Mouse (Mus musculus) heart, embryonic 11.5 days (tissue): ENCODE results near the gene 1110017D15Rik. TPM values are rescaled to one million over a fixed set of nuclear protein-coding genes. Genes with fewer than 3 reads are reported as not detected.

Experiments used
- ATAC-seq: fragments of 200-750 bp; cut with Nextera tagmentation; replicated peaks from 2 replicates; pipeline ENCODE4 v1.8.0; 2017; ENCODE audit warnings: moderate library complexity; ENCODE audit not compliant: insufficient number of reproducible peaks, low FRiP score, low TSS enrichment
- H3K27ac ChIP-seq: fragments of 300-500 bp; sonication (generic); 2 replicates; pipeline ENCODE4 v1.5.1; 2014; ENCODE audit warnings: mild to moderate bottlenecking, low read depth, low read length
- H3K27me3 ChIP-seq: fragments of 300-500 bp; sonication (generic); 2 replicates; pipeline ENCODE4 v1.6.1; 2014; ENCODE audit warnings: mild to moderate bottlenecking, low read length, mixed read lengths; ENCODE audit not compliant: control insufficient read depth, insufficient read depth
- H3K36me3 ChIP-seq: fragments of 300-500 bp; sonication (generic); 2 replicates; pipeline ENCODE4 v1.6.1; 2014; ENCODE audit warnings: mild to moderate bottlenecking, low read length, moderate library complexity, mixed read lengths; ENCODE audit not compliant: control insufficient read depth, insufficient read depth
- H3K4me1 ChIP-seq: fragments of 300-500 bp; sonication (generic); 2 replicates; pipeline ENCODE4 v1.6.1; 2014; ENCODE audit warnings: low read length; ENCODE audit not compliant: control insufficient read depth, insufficient read depth
- H3K4me2 ChIP-seq: fragments of 300-500 bp; sonication (generic); 2 replicates; pipeline ENCODE4 v1.6.1; 2014; ENCODE audit warnings: mild to moderate bottlenecking, moderate library complexity
- H3K4me3 ChIP-seq: fragments of 300-500 bp; sonication (generic); 2 replicates; pipeline ENCODE4 v1.5.1; 2014; ENCODE audit warnings: low read depth, low read length
- H3K9ac ChIP-seq: fragments of 300-500 bp; sonication (generic); 2 replicates; pipeline ENCODE4 v1.6.1; 2014; ENCODE audit warnings: mild to moderate bottlenecking, low read depth, low read length, moderate library complexity
- H3K9me3 ChIP-seq: fragments of 300-500 bp; sonication (generic); replicated peaks from 2 replicates; pipeline ENCODE4 v1.6.1; 2016; ENCODE audit warnings: low read length; ENCODE audit not compliant: control insufficient read depth
- WGBS: fragments of 180-500 bp; shearing (Covaris S2); extraction: QIAGEN DNeasy Blood & Tissue Kit; methylation state at CpG from one replicate; pipeline ENCODE4 v1.1.7; 2014; ENCODE audit not compliant: insufficient replicate concordance; 5-methylcytosine and 5-hydroxymethylcytosine counted together
- polyA plus RNA-seq: library from polyadenylated mRNA; unstranded; fragments of >200 nt; fragmentation: Nextera tagmentation; extraction: Ambion mirVana; gene quantifications from 2 replicates; pipeline ENCODE4 v1.2.1, GENCODE M21; 2014

1110017D15Rik gene
- polyA plus RNA-seq, 1 experiment from 2014 or later, result not detected

DNA sequence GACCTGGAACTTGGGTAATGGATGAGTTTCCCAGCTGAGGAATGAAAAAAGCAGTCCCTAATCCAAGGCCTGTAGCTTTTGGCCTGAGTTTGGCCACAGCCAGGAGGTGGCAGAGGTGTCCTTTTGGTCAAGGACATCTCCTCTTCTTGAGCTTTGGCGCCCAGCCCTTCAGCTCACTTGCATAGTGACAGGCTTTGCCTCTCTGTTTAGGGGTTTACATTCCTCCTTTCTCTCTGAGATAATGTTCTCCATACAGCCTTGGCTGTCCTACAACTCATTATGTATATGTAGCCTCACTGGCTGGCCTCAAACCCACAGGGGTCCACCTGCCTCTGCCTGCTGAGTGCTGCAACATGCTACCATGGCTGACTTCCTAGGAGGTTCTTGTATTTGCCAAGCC is 30.0 kb upstream of the 1110017D15Rik start:
- WGBS, result 78% methylated on average over 1 of the region's 1 CpGs
- Histone ChIP-seq H3K9ac (no peak overlapping the region), H3K27ac (no peak overlapping the region), H3K4me2 (no peak overlapping the region), H3K27me3 (no peaks in the 10 kb centered on the region), H3K4me1 (no peaks in the 10 kb centered on the region), H3K9me3 (no peaks in the 10 kb centered on the region), H3K36me3 (no peaks in the 10 kb centered on the region), H3K4me3 (no peak overlapping the region)
- ATAC-seq, result no peak

DNA sequence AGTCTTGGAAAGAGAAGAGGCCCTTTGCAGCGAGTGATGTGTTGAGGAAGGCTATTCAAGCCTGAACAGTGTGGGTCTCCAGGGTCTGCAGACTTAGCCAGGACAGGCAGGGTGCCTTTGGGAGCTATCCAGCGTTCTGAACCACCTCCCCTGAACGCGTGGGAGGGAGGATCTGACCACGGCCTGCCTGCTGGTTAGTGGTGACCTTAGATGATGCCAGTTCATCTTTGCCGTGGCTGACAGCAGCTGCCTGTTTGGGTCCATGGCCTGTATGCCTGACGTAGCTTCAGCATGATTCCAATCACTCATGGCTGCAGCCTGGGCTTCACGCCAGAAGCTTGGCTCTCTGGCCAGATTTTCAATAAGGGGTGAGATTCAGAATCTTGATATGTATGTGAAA is 28.9 kb upstream of the 1110017D15Rik start:
- 16% methylated on average over 8 of the region's 8 CpGs for WGBS
- Histone ChIP-seq H3K4me3 (no peak overlapping the region), H3K9me3 (no peaks in the 10 kb centered on the region), H3K27me3 (no peaks in the 10 kb centered on the region), H3K4me2 (no peak overlapping the region), H3K27ac (no peak overlapping the region), H3K36me3 (no peaks in the 10 kb centered on the region), H3K9ac (no peak overlapping the region), H3K4me1 (no peaks in the 10 kb centered on the region)
- no peak for ATAC-seq

DNA sequence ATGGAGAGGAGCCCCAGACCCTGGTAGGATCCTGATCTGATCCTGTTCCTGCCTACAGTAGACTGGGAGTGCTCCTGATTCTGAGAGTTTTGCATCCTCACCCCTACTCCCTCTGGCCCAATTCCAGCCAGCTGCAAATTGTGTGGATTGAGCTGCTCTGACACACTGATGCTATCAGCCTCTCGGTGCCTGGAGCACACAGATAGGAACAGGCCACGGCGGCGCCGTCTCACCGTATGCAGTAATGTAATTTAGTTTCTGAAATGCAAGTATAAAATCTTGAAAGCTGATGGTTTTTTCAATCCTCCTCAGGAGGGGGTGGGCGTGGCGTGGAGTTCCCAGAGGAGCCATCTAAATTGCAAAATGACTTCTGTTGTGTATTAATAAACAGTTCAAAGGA is 25.0 kb upstream of the 1110017D15Rik start:
- Histone ChIP-seq H3K4me1 (no peaks in the 10 kb centered on the region), H3K9ac (no peak overlapping the region), H3K9me3 (no peaks in the 10 kb centered on the region), H3K27ac (no peak overlapping the region), H3K4me3 (no peak overlapping the region), H3K36me3 (no peaks in the 10 kb centered on the region), H3K4me2 (no peak overlapping the region), H3K27me3 (no peaks in the 10 kb centered on the region)
- 66% methylated on average over 8 of the region's 8 CpGs for WGBS
- ATAC-seq, result no peak

DNA sequence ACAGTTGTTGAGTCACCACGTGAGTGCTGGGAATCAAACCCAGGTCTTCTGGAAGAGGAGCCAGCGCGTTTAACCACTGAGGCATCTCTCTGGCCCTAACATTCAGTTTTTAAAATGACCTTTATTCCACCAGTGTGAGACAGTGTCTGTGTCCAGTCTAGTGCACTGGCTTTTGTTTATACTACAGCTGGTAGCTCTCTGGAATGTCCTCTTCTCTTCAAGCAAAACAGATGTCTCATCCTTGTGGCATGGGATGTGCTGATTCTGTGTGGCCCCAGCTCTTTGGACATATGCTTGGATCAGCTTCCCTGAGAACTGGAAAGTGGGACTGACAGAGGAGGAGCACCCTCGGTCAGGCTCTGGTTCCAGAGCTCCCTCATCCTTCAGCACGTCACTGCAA is 17.7 kb upstream of the 1110017D15Rik start:
- Histone ChIP-seq H3K4me2 (no peak overlapping the region), H3K9ac (no peak overlapping the region), H3K4me1 (no peaks in the 10 kb centered on the region), H3K27ac (no peak overlapping the region), H3K27me3 (no peaks in the 10 kb centered on the region), H3K4me3 (no peak overlapping the region), H3K9me3 (no peaks in the 10 kb centered on the region), H3K36me3 (no peaks in the 10 kb centered on the region)
- 69% methylated on average over 5 of the region's 5 CpGs for WGBS
- no peak for ATAC-seq

DNA sequence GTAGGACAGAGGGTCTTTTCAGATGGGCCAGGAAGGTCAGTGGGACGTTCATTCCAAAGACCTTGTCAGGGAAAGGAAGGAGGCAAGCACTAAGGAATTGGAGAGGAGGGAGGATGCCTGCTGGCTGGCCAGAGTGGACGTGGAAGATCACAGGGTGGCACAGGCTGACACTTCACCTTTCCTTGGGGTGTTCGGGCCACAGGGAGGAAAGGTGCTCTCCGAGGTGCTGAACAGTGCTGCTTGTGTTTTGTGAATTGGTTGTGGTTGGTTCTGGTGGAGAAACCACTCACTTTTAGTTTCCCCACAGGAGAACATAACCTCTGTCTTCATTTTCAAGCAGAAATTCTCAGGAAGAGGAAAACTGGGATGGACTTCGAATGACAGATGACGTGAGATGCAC is 15.3 kb upstream of the 1110017D15Rik start:
- Histone ChIP-seq H3K36me3 (no peaks in the 10 kb centered on the region), H3K4me3 (no peak overlapping the region), H3K9ac (no peak overlapping the region), H3K4me2 (no peak overlapping the region), H3K27me3 (peaks cover 2% of the 10 kb centered on the region; the same call in 1 of the 2 replicates), H3K4me1 (0 out of 2 replicates have a peak, but pooled peaks cover 5% of the 10 kb centered on the region), H3K9me3 (no peaks in the 10 kb centered on the region), H3K27ac (no peak overlapping the region)
- ATAC-seq, result no peak
- WGBS, result 18% methylated on average over 6 of the region's 6 CpGs

DNA sequence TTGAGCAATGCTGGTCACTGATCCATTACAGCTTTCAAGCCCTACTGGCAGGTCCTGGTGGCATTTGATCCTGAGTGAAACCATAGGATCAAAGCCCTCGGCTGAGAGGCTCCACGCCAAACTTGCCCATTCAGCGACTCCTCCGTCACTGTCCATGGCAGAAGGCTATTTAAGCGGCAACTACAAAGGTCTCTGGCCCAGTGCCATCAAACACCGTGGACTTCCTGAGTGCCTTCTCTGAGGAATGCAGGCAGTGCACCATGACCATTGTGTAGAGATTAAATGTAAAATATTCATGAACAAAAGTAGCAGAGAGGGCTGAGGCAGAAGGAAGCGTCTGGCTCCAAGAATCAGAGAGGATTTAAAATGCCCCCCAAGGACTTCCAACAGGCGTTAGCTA is 10.9 kb upstream of the 1110017D15Rik start:
- no peaks in the 10 kb centered on the region for H3K9me3 ChIP-seq
- no peak overlapping the region for H3K9ac ChIP-seq
- ATAC-seq, result no peak
- no peak overlapping the region for H3K4me2 ChIP-seq
- no peaks in the 10 kb centered on the region for H3K36me3 ChIP-seq
- no peak overlapping the region for H3K27ac ChIP-seq
- 0 out of 2 replicates have a peak, but pooled peaks cover 5% of the 10 kb centered on the region for H3K4me1 ChIP-seq
- no peak overlapping the region for H3K4me3 ChIP-seq
- 52% methylated on average over 8 of the region's 8 CpGs for WGBS
- peaks cover 6% of the 10 kb centered on the region; the same call in 1 of the 2 replicates for H3K27me3 ChIP-seq

DNA sequence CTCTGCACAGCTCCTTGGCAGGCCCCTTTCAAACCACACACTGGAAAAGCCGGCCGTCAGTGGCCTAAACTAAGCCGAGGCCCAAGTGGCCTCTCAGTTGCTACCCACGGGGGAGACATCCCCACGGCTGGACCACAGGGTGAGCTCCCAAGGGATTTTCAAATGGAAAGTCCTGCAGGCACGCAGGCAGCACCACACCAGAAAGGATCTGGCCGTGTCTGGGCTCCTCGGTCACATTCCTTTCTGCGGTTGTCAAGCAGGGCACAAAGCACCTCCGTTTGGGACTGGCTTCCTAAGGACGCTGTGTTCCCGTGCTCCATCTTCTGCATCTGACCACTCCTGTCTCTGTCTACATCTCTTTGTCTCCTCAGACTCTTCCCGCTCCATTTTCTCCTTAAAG is 9.9 kb upstream of the 1110017D15Rik start:
- H3K9me3 ChIP-seq, result no peaks in the 10 kb centered on the region
- ATAC-seq, result no peak
- H3K27me3 ChIP-seq, result peaks cover 6% of the 10 kb centered on the region; the same call in 1 of the 2 replicates
- no peak overlapping the region for H3K9ac ChIP-seq
- no peak overlapping the region for H3K4me3 ChIP-seq
- WGBS, result 48% methylated on average over 13 of the region's 13 CpGs
- H3K36me3 ChIP-seq, result no peaks in the 10 kb centered on the region
- 0 out of 2 replicates have a peak, but pooled peaks cover 5% of the 10 kb centered on the region for H3K4me1 ChIP-seq
- no peak overlapping the region for H3K4me2 ChIP-seq
- H3K27ac ChIP-seq, result no peak overlapping the region

DNA sequence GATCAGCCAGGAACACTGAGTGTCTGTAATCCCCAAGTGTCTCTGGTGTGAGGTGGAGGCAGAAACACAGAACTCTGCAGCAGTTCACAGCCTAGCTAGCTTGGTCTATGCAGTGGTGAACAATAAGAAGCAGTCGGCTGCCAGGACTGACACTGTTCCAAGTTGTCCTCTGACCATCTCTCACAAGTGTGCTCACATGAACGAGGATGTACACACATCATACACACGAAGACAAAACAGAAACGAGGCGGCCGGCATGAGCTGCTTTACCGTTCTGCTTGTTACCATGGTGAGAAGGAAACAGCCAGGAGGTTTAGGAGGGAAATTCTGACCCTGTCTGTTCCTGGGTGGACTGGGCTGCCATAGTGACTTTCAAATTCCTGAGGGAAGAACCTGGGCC is 9.4 kb upstream of the 1110017D15Rik start:
- H3K9me3 ChIP-seq, result no peaks in the 10 kb centered on the region
- H3K9ac ChIP-seq, result no peak overlapping the region
- WGBS, result 74% methylated on average over 7 of the region's 7 CpGs
- H3K4me1 ChIP-seq, result 0 out of 2 replicates have a peak, but pooled peaks cover 5% of the 10 kb centered on the region
- H3K27me3 ChIP-seq, result peaks cover 9% of the 10 kb centered on the region; the same call in 1 of the 2 replicates
- ATAC-seq, result no peak
- H3K4me2 ChIP-seq, result no peak overlapping the region
- no peak overlapping the region for H3K27ac ChIP-seq
- no peak overlapping the region for H3K4me3 ChIP-seq
- no peaks in the 10 kb centered on the region for H3K36me3 ChIP-seq

DNA sequence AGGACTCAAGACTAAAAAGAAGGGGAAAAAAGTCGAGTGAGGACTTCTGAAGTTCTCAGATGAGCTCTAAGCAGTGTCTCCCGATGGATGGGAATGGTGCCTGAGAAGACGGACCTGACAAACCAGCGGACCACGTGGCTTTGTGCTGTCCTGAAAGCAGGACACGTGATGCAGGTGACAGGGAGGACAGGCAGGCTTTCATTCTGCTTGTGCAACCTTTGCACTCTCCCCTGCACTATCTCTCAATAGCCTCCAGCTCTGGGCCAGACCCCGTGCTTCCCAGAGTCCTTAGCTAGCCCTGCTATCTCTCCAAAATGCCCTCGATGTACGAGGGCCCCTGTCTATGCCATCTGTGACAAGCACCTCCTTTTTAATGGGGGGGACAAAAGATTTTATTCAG is 7.7 kb upstream of the 1110017D15Rik start:
- H3K4me1 ChIP-seq, result 0 out of 2 replicates have a peak, but pooled peaks cover 5% of the 10 kb centered on the region
- WGBS, result 66% methylated on average over 9 of the region's 9 CpGs
- no peak overlapping the region for H3K4me2 ChIP-seq
- no peaks in the 10 kb centered on the region for H3K9me3 ChIP-seq
- no peak overlapping the region for H3K9ac ChIP-seq
- H3K4me3 ChIP-seq, result no peak overlapping the region
- no peaks in the 10 kb centered on the region for H3K36me3 ChIP-seq
- H3K27me3 ChIP-seq, result peaks cover 15% of the 10 kb centered on the region
- ATAC-seq, result no peak
- H3K27ac ChIP-seq, result no peak overlapping the region
